Mouse (Mus musculus) spleen, adult 2 months (tissue): ENCODE measurements at regions not wholly inside any gene's neighbourhood (a gene's known extent, or its start where the extent isn't known, plus 50 kb on each side); places are given as distances from the start of the nearest gene placed in this dataset.
"Not testable (repeated sequence)": the region's sequence is repeated elsewhere in the genome, so short reads cannot be mapped to it uniquely, and the experiment has no call there.

Source experiments
- CTCF ChIP-seq: fragments of 200-500 bp; IDR thresholded peaks from 2 replicates; pipeline ENCODE4 v1.5.1; 2011; ENCODE audit warnings: mild to moderate bottlenecking, inconsistent platforms; ENCODE audit not compliant: insufficient read depth, insufficient read length, insufficient replicate concordance; ENCODE audit errors: extremely low read depth
- POLR2A ChIP-seq: fragments of 200-500 bp; IDR thresholded peaks from 2 replicates; pipeline ENCODE4 v1.6.1; 2011; ENCODE audit warnings: low read depth, low read length, inconsistent platforms

DNA sequence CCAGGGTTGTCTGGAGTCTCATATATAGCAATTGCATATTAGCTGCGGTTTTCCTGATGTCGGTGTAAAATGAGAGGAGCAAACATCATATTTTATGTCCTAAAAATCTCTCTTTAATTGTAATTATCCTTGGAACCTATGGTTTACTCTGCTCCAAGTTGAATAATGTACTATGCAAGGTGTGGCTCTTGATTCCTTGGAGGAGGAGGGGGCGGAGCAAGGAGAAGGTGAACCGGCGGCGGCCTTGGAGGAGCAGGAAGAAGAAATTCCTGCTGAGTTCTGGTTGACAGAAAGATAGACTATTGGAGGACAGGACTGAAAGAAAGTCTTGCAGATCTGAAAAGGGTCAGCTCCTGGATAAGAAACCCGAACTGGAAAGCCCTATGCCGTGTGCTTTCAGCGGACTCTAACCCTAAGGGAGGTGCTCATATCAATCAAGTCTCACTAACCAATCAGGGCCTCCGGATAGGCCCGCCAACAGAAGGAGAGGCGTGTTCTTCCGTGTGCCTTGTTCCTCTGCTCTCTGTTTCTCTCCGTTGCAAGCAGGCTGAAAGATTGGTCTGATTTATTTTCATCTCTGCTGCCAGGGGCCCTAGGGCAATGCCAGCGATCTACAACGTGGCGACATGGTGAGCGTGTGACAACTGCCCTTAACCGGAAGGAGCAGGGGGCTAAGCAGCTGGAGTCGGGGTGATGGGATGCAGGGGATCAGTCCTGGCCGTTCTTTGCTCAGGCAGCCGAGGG, 114.1 kb upstream of the Zfp808 start:
- TF ChIP-seq POLR2A, CTCF: not testable (repeated sequence)
